Mouse (Mus musculus) kidney, adult 9 months (tissue): ENCODE data around the gene Zfp598.
"Not testable (repeated sequence)": the region's sequence is repeated elsewhere in the genome, so short reads cannot be mapped to it uniquely, and the experiment has no call there.

Experiments used
- DNase-seq: peaks from one replicate; pipeline ENCODE4 v3.0.0; 2022

The Zfp598 gene

DNA sequence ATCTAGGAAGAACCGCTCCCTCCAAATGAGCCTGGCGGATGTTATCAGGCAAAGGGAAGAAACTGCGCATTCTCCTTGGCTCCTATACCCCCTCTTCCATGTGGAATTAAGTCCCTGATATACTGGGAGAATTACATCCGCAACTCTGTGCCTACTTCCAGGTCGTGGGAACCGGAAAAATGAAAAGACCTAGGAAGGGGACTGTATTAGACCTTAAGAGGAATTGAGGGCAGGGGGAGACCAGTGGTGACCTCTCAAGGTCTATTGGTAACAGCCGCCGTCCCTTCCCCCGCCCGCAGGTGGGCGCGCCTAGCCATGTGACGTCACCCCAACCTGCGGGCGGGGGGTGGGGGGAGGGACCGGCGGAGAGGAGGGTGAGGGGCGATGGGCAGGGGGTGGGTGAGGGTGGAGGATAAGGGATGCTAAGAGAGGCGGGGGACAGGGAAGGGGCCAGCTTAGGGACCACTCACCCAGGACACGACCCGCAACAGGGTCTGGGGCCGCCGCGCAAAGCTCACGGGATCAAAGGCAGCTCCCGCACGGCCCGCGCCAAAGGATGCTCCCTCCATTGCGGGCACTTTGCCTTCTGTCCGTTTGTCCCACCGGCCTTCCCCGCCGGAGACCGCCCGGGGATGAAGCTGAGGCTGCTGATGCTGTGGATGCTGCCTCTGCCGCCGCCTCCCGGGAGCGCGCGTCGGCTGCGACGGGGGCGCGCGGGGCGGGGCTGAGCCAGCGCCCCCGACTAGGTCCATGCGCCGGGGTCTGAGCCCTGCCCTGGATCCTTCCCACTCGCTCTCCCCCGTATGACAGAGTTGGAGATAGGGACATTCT, 20.0 kb downstream of the Zfp598 start, which contains the start of gene Syngr3:
Gene Syngr3 (minus strand): TSS at position 705 of the 831 bp plus-strand sequence.
- DNase-seq, result no peak

DNA sequence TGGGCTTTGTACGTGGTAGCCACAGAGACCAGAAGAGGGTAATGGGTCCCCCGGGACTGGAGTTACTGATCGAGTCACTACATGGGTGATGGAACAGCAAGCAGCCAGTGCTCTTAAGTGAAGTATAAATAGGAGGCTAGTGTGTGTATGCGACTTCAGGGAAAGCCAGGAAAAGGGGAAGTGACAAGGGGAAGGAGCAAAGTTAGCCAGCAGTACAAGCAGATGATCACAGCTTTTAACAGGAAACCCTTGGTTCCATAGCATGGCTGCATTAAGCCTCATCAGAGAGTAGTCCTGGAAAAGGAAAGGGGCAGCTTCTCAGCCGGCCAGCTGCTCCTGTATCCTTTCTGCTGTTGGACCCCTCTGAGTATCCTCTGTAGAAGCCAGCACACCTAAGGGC, 22.9 kb downstream of the Zfp598 start:
- no peak for DNase-seq

DNA sequence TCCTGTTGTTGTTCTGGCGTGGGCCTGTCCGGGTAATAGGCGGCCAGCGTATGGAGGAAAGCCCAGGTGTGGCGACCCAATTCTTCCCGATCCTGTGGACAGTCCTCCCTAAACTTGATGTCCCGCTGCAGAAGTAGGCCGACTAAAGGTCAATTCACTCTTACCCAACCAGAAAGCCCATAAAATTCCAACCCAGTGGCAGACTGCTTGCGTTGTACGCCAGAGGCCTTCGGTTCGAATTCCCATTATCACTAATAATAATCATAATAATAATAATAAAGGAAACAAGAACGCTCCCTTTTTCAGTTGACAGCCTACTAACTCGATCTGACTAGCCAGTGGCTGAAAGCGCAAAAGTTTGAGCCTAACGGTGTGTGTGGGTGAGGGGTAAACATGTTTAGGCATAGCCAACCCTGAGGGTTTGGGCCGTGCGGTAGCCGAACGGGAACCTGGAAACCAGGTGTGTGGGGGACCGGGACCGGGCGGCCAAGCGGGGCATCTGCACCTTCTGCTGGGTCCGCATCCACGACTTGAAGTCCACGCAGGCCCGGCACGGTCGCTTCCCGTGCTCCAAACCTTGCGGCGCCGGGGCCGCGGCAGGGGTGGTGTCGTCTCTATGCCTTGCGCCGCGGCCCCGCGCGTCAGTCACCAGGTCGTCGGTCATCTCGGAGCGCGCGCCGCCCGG, 26.0 kb downstream of the Zfp598 start:
- peak; percentile 63 for DNase-seq

DNA sequence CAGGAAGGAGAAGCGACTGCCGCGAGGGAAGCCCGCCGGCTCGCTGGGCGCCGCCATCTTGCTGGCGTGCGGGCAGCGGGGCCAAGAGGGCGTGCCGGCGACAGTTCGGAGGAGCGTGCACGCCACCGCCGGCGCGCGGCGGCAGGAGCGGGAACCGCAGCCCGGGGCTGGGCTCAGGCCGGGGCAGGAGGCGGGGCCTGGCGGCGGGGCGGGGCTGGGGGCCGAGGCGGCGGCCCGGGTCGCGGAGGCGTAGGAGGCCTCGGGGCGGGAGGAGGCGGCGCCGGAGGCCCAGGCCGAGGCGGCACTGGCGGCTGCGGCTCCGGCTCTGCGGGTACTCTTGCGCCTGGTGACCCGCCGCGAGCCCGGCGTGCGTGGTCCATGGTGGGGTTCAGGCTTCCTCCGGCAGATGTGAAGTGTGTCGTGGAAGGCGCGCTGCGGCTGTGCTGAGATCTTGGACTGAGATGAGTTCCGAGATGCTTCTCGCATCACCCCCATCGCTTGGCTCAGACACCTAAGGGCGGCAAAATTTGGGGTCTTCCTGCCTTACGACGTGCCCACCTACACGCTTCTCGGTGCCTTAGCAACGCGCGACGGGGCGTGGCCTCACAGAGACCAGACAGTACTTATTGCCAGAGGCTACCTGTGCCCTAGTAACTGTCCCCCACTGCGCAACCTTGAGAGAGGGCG, 26.7 kb downstream of the Zfp598 start, which contains the start of the genes Gfer and Noxo1:
Gene Gfer (minus strand): TSS at position 146 of the 687 bp plus-strand sequence.
Gene Noxo1 (plus strand): TSS at position 224 of the 687 bp plus-strand sequence.
- peak; percentile 84 for DNase-seq

DNA sequence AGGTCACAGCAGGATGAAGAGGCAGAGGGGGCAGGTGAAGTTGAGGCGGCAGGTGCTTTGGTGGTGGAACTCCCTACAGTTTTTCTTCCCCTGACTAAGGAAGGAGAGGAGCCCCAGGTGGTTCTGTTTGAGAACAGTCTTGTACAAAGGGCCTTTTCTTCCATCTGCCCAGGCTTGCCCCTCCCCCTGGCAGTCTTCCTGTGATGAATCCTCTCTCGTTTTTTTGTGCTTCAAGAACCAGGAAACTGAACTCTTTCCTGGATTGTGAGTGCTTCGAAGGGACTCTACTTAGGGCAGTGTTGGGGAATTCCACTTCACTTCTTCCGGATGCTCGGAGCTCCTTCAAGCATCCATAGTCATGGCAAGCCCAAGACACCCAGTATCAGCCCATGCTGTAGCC, 28.5 kb downstream of the Zfp598 start:
- no peak for DNase-seq

DNA sequence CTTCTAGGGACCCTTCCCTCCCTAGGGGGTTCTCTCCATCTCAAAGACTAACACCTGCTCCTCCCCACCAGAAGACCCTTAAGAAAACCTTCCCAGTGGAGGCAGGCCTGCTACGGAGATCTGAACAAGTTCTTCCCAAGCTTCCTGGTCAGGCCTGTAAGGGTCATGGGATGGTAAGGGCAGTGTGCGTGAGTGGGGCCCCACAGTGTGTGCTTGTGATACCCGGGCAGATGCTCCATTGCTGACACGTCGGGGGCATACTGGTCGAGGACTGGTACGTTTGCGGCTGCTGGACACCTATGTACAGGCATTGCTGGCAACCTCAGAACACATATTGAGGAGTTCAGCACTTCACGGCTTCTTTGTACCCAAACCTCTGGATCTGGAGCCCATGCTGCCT, 29.2 kb downstream of the Zfp598 start:
- DNase-seq, result no peak

DNA sequence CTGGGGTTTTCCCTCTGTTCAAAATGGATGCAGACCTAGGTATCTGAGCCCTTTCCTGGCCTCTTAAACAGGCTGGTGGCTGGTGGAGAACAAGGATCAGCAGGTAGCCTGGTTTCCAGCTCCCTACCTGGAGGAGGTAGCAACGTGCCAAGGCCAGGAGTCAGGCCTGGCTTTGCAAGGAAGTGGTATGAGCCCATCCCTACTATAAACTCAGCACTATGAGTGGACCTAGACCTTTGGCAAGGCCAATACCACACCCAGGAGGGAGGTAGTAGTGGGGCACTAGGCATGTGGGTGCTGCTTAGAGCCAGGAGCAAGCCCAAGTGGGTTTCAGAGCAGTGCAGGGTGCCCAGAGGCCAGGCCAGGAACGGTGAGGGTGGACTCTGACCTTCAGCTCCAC, 30.0 kb downstream of the Zfp598 start:
- DNase-seq, result no peak

DNA sequence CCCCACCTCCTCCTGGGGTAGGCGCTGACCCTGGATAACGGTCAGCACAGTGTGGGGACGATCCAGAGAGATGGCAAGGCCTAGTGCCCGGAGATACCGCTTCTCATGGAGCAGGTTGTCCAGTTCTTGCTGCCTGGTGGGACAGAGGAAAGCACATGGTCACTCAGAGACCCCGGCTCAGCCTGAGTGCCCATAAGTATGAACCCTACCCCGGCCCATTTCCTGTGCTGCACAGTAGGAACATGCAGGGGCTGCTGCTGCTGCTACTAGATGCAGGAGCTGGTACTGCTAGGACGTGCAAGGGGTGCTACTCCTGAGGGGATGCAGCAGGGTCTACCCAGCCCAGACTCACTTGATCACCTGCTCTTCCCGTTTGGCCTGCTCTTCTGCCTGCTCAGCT, 31.8 kb downstream of the Zfp598 start:
- no peak for DNase-seq

DNA sequence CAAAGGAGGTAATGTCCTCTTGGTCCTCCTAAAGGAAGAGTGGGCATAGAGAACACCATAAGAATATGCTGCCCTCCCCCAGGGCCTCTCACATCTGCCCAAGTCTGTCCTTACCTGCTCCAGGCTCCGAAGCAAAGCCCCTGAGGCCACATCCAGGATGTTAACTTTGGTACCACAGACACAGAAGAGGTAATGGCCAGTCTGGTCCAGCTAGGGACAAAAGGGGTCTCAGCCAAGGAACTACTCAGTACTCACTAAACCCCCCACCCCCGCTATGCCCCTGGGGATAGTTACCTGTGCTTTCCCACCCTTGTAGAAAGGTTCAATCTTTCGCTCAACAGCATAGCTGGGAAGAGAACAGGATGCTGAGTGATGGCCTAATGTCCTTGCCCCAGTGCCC, 36.3 kb downstream of the Zfp598 start:
- no peak for DNase-seq

DNA sequence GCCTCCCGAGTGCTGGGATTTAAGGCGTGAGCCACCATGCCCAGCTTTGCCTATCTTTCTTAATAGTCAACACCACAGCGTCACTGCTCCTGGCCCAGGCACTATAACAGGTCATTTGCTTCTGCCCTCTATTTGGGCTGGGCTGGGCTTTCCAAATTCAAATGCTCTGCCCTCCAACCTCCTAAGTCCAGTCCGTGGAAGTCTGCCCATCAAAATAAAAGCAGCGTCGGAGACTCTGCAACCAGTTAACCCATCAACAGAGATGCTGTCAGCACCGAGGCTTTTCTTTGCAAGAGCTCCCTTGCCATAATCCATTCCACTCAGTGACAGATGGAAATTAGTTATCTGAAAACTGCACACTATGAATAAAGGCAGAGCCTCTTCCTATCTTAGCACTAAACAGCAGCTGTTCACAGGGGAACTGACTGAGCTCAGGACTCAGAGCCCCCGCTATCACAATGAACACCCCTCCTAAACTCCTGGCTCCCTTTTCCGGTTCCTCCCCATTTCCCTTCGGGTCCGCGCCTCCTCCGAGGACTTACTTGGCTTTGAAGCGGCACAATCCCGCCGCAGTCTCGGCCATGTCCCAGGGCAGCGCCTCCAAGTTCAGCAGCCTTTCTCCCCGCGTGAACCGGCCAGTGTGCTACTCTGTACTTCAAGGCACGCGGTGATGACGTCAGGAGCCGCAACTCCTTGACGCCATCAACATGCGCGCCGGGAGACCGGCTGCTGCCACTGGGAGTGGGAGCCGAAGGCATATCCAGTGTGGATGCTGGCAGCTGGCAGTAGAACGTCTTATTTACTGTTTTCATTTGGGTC, 37.7 kb downstream of the Zfp598 start, which contains the start of gene Tbl3:
Gene Tbl3 (minus strand): TSS at position 679 of the 819 bp plus-strand sequence.
- peak; percentile 95 for DNase-seq

DNA sequence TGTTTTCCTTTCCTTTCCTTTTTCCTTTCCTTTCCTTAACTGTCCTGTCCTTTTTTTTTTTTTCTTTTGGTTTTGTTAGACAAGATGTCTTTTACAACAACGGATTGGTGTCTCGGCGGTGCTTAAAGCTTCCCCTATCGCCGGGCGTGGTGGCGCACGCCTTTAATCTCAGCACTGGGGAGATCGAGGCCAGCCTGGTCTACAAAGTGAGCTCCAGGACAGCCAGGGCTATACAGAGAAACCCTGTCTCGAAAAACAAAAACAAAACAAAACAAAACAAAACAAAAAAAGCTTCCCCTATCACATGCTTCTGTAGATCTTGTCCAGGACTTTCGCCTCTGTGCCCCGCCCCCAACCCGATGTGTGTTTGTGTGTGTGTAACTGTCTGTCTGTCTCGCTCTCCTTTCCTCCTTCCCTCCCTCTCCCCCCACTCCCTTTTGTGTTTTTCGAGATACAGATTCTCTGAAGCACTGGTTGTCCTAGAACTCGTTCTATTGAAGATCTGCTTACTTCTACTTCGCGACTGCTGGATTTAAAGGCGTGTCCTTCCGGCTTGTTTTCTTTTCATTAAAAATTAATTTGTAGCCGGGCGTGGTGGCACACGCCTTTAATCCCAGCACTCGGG, 38.4 kb downstream of the Zfp598 start:
- DNase-seq, result no peak

DNA sequence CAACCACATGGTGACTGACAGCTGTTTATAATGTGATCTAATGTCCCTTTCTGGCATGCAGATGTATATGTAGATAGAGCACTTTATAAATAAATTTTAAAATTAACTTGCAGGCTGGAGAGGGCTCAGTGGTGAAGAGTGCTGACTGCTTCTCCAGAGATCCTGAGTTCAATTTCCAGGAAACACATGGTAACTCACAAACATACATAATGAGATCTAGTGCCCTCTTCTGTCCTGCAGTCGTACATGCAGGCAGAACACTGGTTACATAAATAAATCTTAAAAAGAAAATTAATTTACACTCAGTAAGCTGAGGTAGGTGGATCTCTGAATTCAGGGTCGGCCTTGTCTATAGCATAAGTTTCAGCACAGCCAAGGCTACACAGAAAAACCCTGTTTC, 39.2 kb downstream of the Zfp598 start:
- no peak for DNase-seq

DNA sequence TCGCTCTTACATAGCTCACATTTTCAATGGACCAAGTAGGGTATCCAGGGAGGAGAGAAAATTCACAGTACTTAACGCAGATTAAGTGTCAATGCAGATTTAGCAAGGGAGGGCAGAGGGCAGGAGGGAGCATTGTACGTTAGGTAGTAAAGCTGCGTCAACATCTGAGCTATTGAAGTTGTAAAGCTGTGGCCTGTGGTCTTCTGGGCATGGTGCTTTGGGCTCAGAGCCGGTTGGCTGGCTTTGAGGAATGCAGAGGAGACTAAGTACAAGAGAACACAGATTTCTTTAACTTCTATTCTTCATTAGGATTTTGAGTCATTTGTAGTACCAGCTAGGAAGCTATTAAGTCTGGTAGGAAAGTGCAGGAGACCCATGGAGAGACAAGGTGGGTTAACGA, 46.1 kb downstream of the Zfp598 start:
- no peak for DNase-seq

DNA sequence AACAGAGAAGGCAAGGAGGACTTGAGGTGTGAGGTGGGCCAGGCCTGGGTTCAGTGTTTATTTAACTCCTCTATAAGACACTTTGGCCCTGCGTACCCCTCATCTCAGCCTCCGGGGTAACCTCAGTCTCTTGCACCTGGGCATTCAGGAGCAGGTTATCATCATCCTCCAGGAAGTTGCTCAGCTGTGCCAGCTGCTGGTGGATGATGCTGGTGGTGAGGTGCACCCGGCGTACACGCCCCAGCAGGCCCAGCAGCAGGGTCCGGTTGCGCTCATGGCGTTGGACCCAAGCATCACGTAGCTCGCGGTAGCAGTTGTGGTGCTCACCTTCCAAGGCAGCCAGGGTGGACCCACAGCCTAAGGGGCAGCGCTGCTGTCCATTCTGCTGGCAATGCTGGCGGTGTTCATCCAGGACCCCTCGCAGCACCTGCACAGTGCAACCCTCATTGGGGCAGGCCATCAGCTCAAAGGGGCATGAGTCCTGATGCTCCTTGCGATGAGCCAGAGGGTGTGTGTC, 46.7 kb downstream of the Zfp598 start:
- DNase-seq, result no peak

DNA sequence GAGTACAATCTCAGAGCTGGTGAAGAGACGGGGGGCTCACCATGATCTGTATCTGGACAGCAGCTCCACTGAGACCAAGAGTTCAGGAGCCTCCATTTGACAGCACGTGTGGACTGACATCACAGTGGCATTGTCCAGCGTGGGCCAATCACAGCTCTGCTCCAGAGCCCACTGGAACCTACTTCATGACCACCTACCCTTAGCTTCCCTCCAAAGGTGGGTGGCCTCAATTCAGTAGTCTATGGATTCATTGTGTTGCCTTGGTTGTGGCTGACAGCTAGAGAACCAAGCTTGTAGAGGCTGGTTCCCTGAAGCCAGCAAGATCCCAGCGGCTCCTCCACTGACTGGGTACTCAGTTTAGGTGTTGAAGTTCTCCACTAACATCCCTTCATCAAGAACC, 48.5 kb downstream of the Zfp598 start, which contains the start of the genes Rnf151 and Rps2:
Gene Rnf151 (minus strand): TSS at position 121 of the 400 bp plus-strand sequence.
Gene Rps2 (plus strand): TSS at position 174 of the 400 bp plus-strand sequence.
- DNase-seq, result no peak

DNA sequence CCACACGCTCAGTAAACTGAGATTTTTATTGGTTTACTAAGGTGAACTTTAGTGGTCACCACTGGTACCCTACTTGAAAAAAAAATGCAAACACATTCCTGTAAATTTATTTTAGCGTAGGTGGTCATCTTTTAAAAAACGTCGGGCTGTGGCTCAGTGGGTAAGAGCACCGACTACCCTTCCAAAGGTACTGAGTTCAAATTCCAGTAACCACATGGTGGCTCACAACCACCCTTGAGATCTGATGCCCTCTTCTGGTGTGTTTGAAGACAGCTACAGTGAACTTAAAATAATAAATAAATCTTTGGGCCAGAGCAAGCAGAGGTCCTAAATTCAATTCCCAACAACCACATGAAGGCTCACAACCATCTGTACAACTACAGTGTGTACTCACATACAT, 49.5 kb downstream of the Zfp598 start:
- DNase-seq, result not testable (repeated sequence)

DNA sequence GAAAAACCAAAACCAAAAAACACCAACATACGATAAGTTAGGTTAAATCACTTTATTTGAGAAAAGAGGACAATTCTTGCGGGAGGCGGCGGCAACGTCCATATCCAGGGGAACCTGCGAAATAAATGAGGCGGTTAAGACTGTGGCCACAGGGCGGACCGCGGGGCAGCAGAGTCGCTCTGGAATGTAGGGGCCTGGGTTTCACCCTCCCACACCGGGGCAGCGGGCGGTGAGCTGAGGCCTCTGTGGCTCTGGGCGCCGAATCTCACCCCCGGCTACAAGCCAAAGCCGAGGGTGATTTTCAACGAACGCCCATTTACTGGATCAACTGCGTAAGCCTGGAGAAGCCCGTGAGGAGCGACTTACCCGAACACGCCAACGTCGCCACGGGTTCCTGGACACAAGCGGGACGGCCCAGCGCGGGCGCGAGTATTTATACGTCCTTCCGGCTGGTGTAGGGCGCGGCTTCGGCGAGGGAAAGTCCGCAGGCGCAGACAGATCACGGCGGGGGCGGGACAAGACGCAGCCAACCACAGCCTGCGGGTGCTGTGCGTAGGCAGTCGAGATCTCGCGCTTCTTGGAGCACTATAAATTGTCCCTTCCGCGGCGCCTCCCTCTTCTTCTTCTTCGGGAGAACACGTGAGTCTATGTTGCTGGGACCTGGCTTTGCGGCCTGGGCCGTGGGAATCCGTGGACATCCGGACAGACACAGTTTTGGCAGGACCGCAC, 50.2 kb downstream of the Zfp598 start:
- DNase-seq, result peak; percentile 99

DNA sequence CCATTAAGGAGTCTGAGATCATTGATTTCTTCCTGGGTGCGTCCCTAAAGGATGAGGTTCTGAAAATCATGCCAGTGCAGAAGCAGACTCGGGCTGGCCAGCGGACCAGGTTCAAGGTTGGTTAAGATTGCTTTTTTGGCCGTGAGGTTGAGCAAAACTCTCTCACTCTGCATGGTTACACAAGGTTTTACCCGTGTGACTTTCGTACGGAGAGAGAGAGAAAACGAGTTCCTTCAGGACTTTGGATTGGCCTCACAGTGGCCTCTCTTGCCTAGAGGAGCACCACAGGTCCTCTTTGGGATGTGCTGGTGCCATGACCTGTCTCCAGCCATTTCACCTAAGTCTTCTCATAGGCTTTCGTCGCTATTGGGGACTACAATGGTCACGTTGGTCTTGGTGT, 51.1 kb downstream of the Zfp598 start:
- peak; percentile 46 for DNase-seq

DNA sequence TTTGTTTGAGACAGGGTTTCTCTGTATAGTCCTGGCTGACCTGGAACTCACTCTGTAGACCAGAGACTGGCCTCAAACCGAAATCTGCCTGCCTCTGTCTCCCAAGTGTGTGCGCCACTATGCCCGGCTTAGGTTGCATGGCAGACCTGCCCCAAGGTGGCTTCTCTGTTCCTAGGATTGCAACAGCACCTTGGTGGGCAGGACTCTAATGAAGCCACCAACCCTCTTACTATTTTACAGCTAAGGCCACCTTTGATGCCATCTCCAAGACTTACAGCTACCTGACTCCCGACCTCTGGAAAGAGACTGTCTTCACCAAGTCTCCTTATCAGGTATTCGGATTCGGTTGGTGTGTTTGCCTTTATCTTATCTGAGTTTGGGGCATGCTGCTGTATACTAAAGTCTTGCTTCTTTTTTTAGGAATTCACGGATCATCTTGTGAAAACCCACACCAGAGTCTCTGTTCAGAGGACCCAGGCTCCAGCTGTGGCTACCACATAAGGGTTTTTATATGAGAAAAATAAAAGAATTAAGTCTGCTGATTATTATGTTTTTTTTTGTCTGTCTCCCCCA, 52.0 kb downstream of the Zfp598 start:
- not testable (repeated sequence) for DNase-seq

DNA sequence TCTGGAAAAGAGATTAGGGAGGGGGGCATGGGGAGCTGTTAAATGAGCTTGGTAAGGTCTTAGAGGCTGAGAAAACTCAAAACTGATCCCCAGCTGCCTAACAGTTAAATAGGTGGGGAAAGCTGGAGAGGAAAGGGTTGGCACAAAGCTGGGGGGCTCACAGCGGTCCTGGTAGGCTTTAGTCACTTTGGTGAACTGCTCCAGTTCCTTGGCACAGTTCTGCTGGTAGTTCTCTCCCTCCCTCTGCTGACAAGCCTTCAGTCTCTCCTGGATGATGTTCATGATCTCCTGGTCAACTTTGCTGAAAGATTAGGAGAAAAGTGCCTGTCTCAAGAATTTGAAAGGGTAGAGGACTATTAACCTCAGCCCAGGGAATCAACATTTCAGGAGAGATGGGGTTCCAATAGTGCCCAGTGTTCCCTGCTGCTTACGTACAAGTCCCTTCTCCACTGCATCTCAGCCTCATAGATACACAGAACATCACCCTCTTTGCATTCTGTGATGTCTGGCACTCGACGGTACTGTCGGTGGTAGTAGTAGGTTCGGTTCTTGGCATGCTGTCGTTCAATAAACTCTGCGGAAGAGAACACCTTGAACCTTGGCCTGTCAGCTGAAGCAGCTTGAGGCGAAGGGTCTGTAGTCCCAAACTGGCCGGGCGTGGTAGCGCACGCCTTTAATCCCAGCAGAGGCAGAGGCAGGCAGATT, 52.9 kb downstream of the Zfp598 start:
- no peak for DNase-seq
